Mouse (Mus musculus) spleen, adult 18-20 months (tissue): Measurements from ENCODE around the gene Mfng.

Experiments used
- DNase-seq, 2 experiments: peaks; one replicate each; pipeline ENCODE4 v3.0.0; 2022; ENCODE audit warnings: mixed read lengths in 2 of 2

Mfng gene

GRCm38 (mm10) chr15:78787287-78787856 lies 14.1 kb upstream of the Mfng start:
- no peak for DNase-seq

- DNase-seq: no peak
These were observed 13.1 kb upstream of the Mfng start for GRCm38 (mm10) chr15:78786411-78786818.

GRCm38 (mm10) chr15:78785961-78786360 lies 12.7 kb upstream of the Mfng start:
- DNase-seq: no peak

GRCm38 (mm10) chr15:78785258-78785657 lies 12.0 kb upstream of the Mfng start:
- no peak for DNase-seq

- no peak for DNase-seq
These were observed 11.2 kb upstream of the Mfng start for GRCm38 (mm10) chr15:78784520-78784919.

- DNase-seq: no peak
These were observed 9.3 kb upstream of the Mfng start for GRCm38 (mm10) chr15:78782348-78783103.

- no peak for DNase-seq
These were observed 7.6 kb upstream of the Mfng start for GRCm38 (mm10) chr15:78780908-78781307.

GRCm38 (mm10) chr15:78780359-78780758 lies 7.1 kb upstream of the Mfng start:
- no peak for DNase-seq

- DNase-seq: no peak
These were observed 6.4 kb upstream of the Mfng start for GRCm38 (mm10) chr15:78779690-78780089.

GRCm38 (mm10) chr15:78779253-78779652 lies 6.0 kb upstream of the Mfng start:
- no peak for DNase-seq

- DNase-seq: peak; percentile 57 to 81
These were observed 5.0 kb upstream of the Mfng start for GRCm38 (mm10) chr15:78778077-78778870.

- DNase-seq: no peak
These were observed 419 bp downstream of the Mfng start for GRCm38 (mm10) chr15:78772856-78773255.

- DNase-seq: peak; percentile 51 to 55
These were observed 909 bp downstream of the Mfng start for GRCm38 (mm10) chr15:78772368-78772763.

- DNase-seq: peak; percentile 62 to 67
These were observed 1.5 kb downstream of the Mfng start for GRCm38 (mm10) chr15:78771531-78772367.

GRCm38 (mm10) chr15:78770983-78771355 lies 2.3 kb downstream of the Mfng start:
- DNase-seq: no peak

GRCm38 (mm10) chr15:78770234-78770982 lies 2.9 kb downstream of the Mfng start:
- no peak for DNase-seq

- no peak for DNase-seq
These were observed 4.2 kb downstream of the Mfng start for GRCm38 (mm10) chr15:78769064-78769463.

- no peak for DNase-seq
These were observed 9.6 kb downstream of the Mfng start for GRCm38 (mm10) chr15:78763704-78764103.

- DNase-seq: no peak
These were observed 10.1 kb downstream of the Mfng start for GRCm38 (mm10) chr15:78763210-78763609.

GRCm38 (mm10) chr15:78761112-78761511 lies 12.2 kb downstream of the Mfng start:
- DNase-seq: no peak

- DNase-seq: no peak
These were observed 15.1 kb downstream of the Mfng start for GRCm38 (mm10) chr15:78758132-78758531.
